Mouse (Mus musculus): ENCODE measurements around the gene Lnx2.

GRCm38 (mm10) chr5:147098667-147099066 lies 22.3 kb upstream of the Lnx2 start:
- no peak for TF ChIP-seq CTCF (IDR thresholded peaks at IDR 0.05; ENCODE audit: insufficient read depth, low read length)
- no peak for TF ChIP-seq POLR2A (IDR thresholded peaks at IDR 0.05; ENCODE audit: borderline replicate concordance, extremely low read depth, low read depth, low read length)
